Mouse (Mus musculus) limb, embryonic 12.5 days (tissue): ENCODE results near the gene Hdac2. TPM values are rescaled to one million over a fixed set of nuclear protein-coding genes. Genes with fewer than 3 reads are reported as not detected.

ENCODE experiments used
- ATAC-seq: fragments of 200-750 bp; cut with Nextera tagmentation; 2 replicates; pipeline ENCODE4 v1.8.0; 2017; ENCODE audit warnings: low read depth, moderate TSS enrichment; ENCODE audit not compliant: insufficient number of reproducible peaks, insufficient read depth, low FRiP score, low TSS enrichment
- H3K27ac ChIP-seq: fragments of 300-500 bp; sonication (generic); 2 replicates; pipeline ENCODE4 v1.5.1; 2016; ENCODE audit warnings: mild to moderate bottlenecking, moderate library complexity
- H3K27me3 ChIP-seq: fragments of 300-500 bp; sonication (generic); 2 replicates; pipeline ENCODE4 v1.6.1; 2016; ENCODE audit warnings: mild to moderate bottlenecking, moderate library complexity
- H3K36me3 ChIP-seq: fragments of 300-500 bp; sonication (generic); 2 replicates; pipeline ENCODE4 v1.6.1; 2016; ENCODE audit warnings: mild to moderate bottlenecking, moderate library complexity
- H3K4me1 ChIP-seq: fragments of 300-500 bp; sonication (generic); replicated peaks from 2 replicates; pipeline ENCODE4 v1.6.1; 2016
- H3K4me2 ChIP-seq: fragments of 300-500 bp; sonication (generic); 2 replicates; pipeline ENCODE4 v1.6.1; 2016; ENCODE audit warnings: mild to moderate bottlenecking, moderate library complexity
- H3K4me3 ChIP-seq: fragments of 300-500 bp; sonication (generic); replicated peaks from 2 replicates; pipeline ENCODE4 v1.5.1; 2016; ENCODE audit warnings: mild to moderate bottlenecking
- H3K9ac ChIP-seq: fragments of 300-500 bp; sonication (generic); replicated peaks from 2 replicates; pipeline ENCODE4 v1.6.1; 2016; ENCODE audit warnings: mild to moderate bottlenecking, moderate library complexity
- H3K9me3 ChIP-seq: fragments of 300-500 bp; sonication (generic); 2 replicates; pipeline ENCODE4 v1.6.1; 2016; ENCODE audit warnings: mild to moderate bottlenecking, moderate library complexity
- WGBS: fragments of 180-500 bp; shearing (Covaris S2); methylation state at CpG from one replicate; pipeline ENCODE4 v1.1.7; 2016; 5-methylcytosine and 5-hydroxymethylcytosine counted together
- polyA plus RNA-seq: library from polyadenylated mRNA; unstranded; fragments of >200 nt; fragmentation: Nextera tagmentation; extraction: Ambion mirVana; gene quantifications from 2 replicates; pipeline ENCODE4 v1.2.1, GENCODE M21; 2016

Hdac2 gene
- polyA plus RNA-seq, 1 experiment from 2014 or later, result 366 TPM

- Histone ChIP-seq H3K4me1 (no peaks in the 10 kb centered on the region), H3K4me2 (no peak overlapping the region), H3K27me3 (no peaks in the 10 kb centered on the region), H3K9ac (no peak overlapping the region), H3K4me3 (no peak overlapping the region), H3K27ac (no peak overlapping the region), H3K9me3 (peaks cover 12% of the 10 kb centered on the region; the same call in 1 of the 2 replicates), H3K36me3 (peaks cover 89% of the 10 kb centered on the region)
- no peak for ATAC-seq
- WGBS, result 97% methylated on average over 2 of the region's 2 CpGs
Measured at GRCm38 (mm10) chr10:37000839-37001238, 26.5 kb downstream of the Hdac2 start.

- Histone ChIP-seq H3K9ac (no peak overlapping the region), H3K4me1 (no peaks in the 10 kb centered on the region), H3K27me3 (no peaks in the 10 kb centered on the region), H3K4me2 (no peak overlapping the region), H3K36me3 (no peaks in the 10 kb centered on the region), H3K9me3 (no peaks in the 10 kb centered on the region), H3K4me3 (no peak overlapping the region), H3K27ac (no peak overlapping the region)
- 53% methylated on average over 8 of the region's 8 CpGs for WGBS
- peak; percentile 78 for ATAC-seq
Measured at GRCm38 (mm10) chr10:37014274-37015107, 40.1 kb downstream of the Hdac2 start.

DNA sequence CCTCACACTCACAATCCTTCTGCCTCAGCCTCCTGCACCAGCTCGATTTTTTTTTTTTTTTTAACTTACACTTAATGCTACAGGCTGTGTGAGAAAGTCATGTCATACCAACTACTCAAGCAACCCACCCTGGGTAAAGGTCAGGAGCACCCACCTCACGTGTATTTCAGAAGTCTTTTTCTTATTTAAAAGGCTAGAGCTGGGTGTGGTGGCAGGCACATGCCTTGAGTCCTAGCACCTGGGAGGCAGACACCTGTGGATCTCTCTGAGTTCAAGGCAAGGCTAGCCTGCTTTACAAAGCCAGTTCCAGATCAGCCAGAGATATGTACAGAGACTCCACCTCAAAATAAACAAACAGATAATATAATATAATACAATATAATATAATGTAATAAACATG, 41.4 kb downstream of the Hdac2 start:
- Histone ChIP-seq H3K9me3 (no peaks in the 10 kb centered on the region), H3K4me3 (no peak overlapping the region), H3K4me2 (no peak overlapping the region), H3K9ac (no peak overlapping the region), H3K27ac (no peak overlapping the region), H3K27me3 (no peaks in the 10 kb centered on the region), H3K4me1 (no peaks in the 10 kb centered on the region), H3K36me3 (no peaks in the 10 kb centered on the region)
- ATAC-seq, result no peak
- 60% methylated on average over 2 of the region's 2 CpGs for WGBS

DNA sequence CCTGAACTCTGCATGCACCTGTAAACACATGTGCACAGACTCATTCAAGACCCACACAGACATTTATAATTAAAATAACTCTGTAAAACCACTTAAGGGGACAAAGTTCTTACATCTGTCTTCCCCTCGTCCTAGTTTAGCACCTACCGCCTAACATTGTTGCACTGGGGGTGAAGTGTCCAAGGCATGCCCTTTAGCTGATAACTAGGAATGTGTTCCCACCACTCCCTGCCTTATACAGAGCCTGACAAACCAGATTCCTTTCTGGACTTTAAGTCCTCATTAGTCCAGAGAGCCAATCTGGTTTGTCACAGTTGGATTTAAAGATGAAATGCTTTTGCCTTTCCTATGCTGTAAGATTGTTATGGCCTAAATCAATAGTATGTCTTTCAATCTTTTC, 41.9 kb downstream of the Hdac2 start:
- ATAC-seq, result no peak
- Histone ChIP-seq H3K9ac (no peak overlapping the region), H3K27me3 (no peaks in the 10 kb centered on the region), H3K27ac (no peak overlapping the region), H3K4me1 (no peaks in the 10 kb centered on the region), H3K4me3 (no peak overlapping the region), H3K9me3 (no peaks in the 10 kb centered on the region), H3K4me2 (no peak overlapping the region), H3K36me3 (no peaks in the 10 kb centered on the region)
- WGBS, result 54% methylated on average over 2 of the region's 2 CpGs

DNA sequence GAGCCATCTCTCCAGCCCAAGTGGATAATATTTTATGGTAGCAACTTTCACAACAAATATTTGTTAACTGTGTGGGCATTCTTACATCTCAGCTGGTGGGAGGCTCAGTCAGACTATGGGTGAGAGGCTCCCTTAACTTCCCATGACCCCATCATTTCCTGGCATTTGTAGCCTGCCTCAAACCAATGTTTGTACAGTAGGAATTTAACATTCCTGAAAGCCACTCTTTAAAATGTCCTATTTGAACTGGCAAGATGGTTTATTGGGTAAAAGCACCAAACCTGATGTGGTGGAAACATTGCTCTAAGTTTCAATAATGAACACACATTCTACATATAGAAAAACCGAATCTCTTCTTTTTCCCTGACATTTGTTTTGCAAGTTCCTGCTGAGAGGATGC, 50.0 kb downstream of the Hdac2 start:
- WGBS, result 69% methylated on average over 1 of the region's 1 CpGs
- no peak for ATAC-seq
- Histone ChIP-seq H3K4me3 (no peak overlapping the region), H3K4me2 (no peak overlapping the region), H3K4me1 (no peaks in the 10 kb centered on the region), H3K27ac (no peak overlapping the region), H3K9me3 (no peaks in the 10 kb centered on the region), H3K36me3 (no peaks in the 10 kb centered on the region), H3K27me3 (no peaks in the 10 kb centered on the region), H3K9ac (no peak overlapping the region)

DNA sequence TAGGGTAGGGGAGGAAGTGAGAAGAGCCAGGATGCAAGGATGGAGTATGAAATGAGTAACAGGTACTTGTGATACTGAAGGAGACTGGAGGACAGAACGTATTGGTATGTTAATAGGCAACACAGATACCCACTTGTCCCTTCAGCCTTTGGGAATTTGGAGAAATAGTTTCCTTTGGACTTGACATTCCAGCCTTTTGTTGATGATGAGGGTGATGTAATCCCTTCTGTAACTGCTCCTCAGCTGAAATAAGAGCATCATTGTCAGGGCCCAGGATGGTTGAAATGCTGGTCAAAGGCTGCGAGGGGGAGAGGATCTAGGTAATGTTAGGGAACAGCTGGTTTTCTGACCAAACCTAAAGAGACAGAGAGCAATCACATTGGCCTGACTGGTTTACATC, 54.3 kb downstream of the Hdac2 start:
- Histone ChIP-seq H3K27me3 (no peaks in the 10 kb centered on the region), H3K9me3 (no peaks in the 10 kb centered on the region), H3K4me2 (no peak overlapping the region), H3K4me3 (no peak overlapping the region), H3K9ac (no peak overlapping the region), H3K4me1 (no peaks in the 10 kb centered on the region), H3K27ac (no peak overlapping the region), H3K36me3 (no peaks in the 10 kb centered on the region)
- 87% methylated on average over 2 of the region's 2 CpGs for WGBS
- ATAC-seq, result no peak

DNA sequence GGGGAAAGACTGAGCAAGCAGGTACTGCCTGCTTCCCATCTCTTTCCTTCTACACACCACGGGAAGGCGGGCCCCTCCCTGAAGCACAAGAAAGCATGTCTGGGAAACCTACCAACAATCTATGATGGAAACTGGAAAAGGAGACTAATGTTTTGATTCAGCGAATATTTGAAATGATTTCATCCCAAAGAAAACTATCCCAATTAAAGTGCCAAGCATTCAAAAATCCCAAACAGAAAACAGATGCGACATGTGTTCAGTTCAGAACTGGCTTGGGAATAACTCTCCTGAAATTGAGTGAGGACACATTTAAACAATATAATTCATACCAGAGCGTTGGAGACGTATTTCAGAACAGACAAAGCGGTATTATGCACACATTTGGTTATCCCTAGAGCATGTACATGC, 60.8 kb downstream of the Hdac2 start:
- no peak overlapping the region for H3K4me3 ChIP-seq
- 62% methylated on average over 7 of the region's 7 CpGs for WGBS
- ATAC-seq, result no peak
- no peaks in the 10 kb centered on the region for H3K27me3 ChIP-seq
- no peak overlapping the region for H3K27ac ChIP-seq
- H3K9ac ChIP-seq, result no peak overlapping the region
- no peaks in the 10 kb centered on the region for H3K4me1 ChIP-seq
- no peak overlapping the region for H3K4me2 ChIP-seq
- no peaks in the 10 kb centered on the region for H3K36me3 ChIP-seq
- no peaks in the 10 kb centered on the region for H3K9me3 ChIP-seq

GRCm38 (mm10) chr10:37047661-37048098, 73.3 kb downstream of the Hdac2 start:
- Histone ChIP-seq H3K4me2 (no peak overlapping the region), H3K9ac (no peak overlapping the region), H3K4me1 (no peaks in the 10 kb centered on the region), H3K4me3 (no peak overlapping the region), H3K36me3 (no peaks in the 10 kb centered on the region), H3K9me3 (no peaks in the 10 kb centered on the region), H3K27ac (peak overlapping the region; percentile 72), H3K27me3 (no peaks in the 10 kb centered on the region)
- ATAC-seq, result no peak
- WGBS, result 76% methylated on average over 8 of the region's 8 CpGs

Other genes with a start within 250 kb of the Hdac2 start
- 182 and 199 TPM in 2 replicates for gene Marcks, start 164.4 kb downstream of the Hdac2 start, polyA plus RNA-seq